Mouse (Mus musculus) common myeloid progenitor, adult 5-6 weeks (primary cell): ENCODE measurements at regions not wholly inside any gene's neighbourhood (a gene's known extent, or its start where the extent isn't known, plus 50 kb on each side); places are given as distances from the start of the nearest gene placed in this dataset.
"Not testable (repeated sequence)": the region's sequence is repeated elsewhere in the genome, so short reads cannot be mapped to it uniquely, and the experiment has no call there.

Experiments
- ATAC-seq: replicated peaks from 2 replicates; pipeline ENCODE4 v1.8.0; 2016; ENCODE audit warnings: low read depth, mild to moderate bottlenecking, moderate TSS enrichment, inconsistent platforms; ENCODE audit not compliant: poor library complexity, severe bottlenecking

DNA sequence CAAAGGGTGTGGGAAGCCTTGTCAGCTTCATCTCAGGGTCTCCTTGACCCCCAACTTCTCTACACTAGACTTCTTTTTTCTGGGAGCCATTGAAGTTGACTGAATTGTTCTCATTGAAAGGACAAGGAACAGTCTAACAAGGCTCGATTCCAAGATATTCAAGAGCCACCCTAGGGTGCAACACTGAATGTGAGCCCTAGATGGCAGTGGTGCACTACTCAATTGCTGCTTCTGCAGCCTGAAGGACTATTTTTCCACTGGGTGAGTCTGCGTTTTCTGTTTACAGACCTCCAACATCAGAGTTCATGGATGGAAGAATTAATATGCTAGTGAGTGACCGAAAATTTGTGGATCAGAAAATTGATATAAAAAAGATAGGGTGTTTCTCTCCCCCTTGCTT is 161.5 kb downstream of the Hpcal1 start:
- not testable (repeated sequence) for ATAC-seq

DNA sequence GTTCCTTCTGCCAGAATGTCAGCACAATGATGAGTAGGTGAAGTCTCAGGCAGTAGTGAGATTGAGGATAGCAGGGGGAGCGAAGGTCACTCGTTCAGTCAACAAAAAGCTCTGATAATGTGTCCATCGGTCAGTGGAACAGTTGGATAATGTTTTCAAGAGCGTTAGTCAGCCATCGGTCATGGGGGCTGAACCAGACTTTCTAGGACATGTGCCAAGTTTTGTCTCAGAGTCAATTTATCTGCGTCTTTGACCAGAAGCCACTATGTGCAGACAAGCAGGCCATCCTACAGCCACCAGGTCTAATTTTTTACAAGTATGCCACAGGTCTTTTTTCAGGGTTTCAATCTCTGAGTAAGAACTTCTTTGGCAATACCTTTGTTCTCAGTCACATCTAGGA is 181.8 kb downstream of the Hpcal1 start:
- not testable (repeated sequence) for ATAC-seq

DNA sequence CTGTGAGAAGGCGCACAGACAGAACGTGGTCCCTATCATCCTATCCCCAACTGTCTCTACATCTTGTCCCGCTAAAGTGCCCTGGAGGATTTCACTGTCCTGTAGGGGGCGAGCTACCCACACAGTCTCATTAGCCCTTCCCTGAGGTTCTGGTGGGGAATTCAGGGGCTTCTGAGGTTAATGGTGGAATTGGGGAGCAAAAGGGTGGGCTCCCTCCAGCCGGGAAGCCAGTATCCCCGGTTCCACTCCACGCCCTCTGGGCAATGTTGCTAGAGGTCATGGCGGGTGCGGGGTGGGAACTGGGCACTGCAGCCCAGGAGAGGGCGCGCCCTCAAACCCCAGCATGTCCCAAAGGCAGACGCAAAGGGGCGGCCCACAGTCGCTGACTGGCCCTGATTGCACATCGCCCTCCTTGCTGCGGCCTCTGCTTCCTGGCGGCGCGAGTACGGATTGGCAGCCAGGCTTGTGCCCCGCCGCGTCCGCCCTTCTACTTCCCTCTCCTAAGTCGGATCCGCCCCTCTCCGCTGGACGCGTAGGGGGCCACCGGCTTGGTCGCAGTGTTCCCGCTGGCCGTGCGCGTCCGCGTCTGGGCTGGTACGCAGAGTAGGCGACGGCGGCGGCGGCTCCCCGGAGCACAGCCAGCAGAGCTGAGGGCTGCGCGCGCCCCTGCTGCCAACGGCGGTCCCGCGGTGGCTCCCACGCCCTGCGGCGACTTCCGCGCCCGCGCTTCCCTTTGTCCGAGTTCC is 190.9 kb downstream of the Hpcal1 start:
- ATAC-seq = peak; percentile 100

DNA sequence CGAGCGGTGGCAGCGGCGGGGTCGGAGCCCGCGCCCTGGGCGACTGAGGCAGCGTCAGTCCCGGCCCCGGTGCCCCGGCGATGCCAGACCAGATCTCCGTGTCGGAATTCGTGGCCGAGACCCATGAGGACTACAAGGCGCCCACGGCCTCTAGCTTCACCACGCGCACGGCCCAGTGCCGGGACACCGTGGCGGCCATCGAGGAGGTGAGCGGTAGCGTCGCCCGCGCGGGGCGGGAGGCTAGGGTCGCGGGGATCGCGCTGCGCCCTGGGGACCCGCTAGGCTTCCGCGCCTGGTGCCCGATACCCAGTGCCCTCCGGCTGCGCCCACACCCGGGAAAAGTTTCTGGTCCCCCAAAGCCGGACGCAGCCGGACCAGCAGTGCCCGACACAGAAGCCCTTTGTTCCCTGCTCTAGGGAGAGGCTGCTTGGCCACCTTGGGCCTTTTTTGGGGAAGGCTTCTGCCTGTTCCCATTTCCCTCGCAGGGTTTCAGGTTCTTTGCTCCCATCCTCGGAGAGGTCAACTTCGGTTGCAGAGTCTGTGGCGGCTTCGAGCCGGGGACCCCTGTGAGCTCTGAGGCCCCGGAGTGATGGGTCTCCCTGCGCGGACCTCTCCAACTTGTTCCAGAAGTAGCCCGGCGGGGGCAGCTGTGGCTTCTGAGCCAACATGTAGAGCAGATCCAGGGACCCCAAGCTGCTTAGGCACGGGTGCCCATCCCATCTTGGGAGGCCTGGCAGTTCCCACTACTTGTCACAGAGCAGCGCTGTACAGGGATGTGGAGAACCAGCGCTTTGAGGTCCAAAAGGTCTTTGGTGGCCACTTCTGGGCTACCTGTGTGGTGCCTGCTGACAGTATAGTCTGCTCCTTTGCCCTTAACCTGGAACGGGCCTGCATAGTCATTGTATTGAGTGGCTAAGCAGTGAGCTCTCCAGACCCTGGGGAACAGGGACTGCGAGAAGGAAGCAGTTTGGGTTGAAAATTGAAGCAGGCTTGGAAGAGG is 191.8 kb downstream of the Hpcal1 start:
- ATAC-seq = not testable (repeated sequence)

DNA sequence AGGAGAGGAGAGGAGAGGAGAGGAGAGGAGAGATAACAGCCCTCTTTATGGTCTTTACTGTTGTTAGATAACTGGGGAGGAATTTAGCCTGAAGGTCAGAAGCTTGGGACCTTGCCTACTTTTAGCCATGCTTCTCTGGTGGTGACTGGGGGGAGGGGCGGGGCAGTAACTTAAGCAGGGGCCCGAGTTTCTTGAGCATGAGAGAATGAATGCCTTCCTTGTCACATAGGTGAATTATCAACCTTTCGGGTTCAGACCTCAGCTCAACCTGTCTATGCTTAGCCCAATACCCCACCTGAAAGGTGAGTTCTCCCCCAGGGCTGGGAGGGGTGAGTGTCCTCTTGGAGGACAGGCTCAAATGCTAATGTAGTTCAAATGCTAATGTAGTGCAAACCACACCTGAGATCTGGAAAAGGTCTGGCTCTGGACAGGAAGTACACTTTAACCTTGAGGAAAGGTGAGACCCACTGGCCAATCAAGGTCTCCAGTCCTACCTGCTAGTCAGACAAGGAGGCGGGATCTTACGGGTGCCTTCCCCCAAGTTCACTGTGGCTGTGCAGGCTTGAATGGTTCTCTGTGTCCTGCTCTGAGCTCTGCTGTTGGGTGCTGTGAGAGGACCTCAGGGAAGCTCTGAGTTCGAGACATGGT is 201.1 kb downstream of the Hpcal1 start:
- not testable (repeated sequence) for ATAC-seq

DNA sequence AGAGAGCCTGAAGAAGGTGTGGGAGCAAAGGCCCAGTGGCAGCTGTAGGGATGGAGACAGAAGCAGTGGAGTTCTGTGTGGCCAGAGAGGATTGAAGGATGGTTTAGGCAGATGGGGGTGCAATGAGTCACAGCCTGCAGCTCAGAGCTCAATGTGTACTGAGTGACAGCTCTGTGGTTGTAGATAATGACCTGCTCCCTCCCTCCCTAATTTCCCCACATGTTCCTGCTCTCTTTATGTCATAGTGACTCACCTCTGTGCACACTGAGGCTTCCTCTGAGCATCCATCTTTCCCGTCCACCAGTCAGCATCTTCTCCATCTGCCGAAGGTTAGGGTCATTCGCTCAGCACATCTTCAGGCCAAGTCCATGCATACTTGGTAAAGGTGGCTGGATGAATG is 222.4 kb downstream of the Hpcal1 start:
- not testable (repeated sequence) for ATAC-seq
